Mouse (Mus musculus) mature B cell (primary cell): ENCODE results near the gene Dcn.

Experiments
- in situ Hi-C: fragments of 300-500 bp; cut with MboI; formaldehyde crosslinking; loops from 2 replicates; pipeline ENCODE4 v1.14.3; 2019

The Dcn gene

DNA sequence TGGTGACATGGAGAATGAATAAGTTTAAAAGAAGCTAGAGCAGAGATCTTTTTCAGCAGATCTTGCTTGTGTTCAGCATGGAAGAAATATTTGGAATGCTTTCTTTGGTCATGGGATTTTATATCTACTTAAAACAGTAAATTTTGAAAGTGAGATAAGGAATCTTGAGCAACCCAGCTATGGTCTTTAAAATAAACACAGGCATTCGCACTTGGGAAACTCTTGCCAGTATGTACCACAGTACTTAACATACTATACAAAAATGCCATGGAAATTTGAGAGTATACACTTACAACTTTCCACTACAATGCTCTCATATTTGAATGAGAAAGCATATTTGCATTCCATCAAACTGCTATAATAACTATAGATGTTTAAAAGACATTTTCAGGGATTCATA lies 68.3 kb downstream of the Dcn start:
- in situ Hi-C loops: no loop called here

DNA sequence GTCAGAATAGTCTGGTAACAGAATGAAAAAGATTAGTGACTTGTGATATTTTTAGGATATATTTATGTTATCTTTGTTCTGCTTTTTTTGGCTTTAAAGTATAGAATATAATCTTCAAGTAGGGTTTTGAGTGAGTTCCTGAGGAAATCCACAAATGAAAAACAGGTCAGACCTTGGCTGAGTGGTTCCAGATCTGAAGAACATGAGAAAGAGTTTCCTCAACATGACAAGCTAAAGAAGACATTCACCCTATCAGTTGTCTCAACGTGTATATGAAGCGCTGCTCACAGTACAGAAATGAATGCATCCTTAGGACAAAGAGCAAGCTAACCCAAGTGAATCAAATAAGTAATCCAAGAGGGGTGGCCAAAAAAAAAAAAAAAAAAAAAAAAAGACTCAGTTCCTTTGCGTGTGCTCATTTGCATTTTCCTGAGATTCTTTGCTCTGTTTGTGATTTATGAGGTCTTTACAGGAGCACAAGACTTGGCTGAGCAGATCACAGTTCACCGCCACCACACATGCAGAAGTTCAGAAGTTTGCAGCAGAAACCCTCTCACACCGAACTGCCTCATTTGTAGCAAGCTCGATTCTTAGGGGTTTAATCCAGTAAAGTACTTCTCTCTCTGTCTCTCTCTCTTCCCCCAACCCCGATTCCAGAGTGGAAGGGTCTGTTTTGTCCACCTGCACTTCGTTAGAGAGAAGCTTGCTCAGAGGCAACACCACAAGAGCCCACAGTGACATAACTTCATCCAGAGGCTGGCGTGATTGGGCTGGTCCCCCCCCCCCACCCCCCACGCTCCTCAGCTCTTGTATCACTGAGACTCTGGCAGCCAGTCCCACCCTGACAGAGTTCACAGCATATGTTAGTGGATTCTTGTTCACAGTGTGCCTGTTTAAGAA lies 85.8 kb downstream of the Dcn start, which contains the start of gene Lum:
Gene Lum, plus strand, starts transcription at position 172 of the 900 bp plus-strand sequence.
- in situ Hi-C loops: no loop called here

DNA sequence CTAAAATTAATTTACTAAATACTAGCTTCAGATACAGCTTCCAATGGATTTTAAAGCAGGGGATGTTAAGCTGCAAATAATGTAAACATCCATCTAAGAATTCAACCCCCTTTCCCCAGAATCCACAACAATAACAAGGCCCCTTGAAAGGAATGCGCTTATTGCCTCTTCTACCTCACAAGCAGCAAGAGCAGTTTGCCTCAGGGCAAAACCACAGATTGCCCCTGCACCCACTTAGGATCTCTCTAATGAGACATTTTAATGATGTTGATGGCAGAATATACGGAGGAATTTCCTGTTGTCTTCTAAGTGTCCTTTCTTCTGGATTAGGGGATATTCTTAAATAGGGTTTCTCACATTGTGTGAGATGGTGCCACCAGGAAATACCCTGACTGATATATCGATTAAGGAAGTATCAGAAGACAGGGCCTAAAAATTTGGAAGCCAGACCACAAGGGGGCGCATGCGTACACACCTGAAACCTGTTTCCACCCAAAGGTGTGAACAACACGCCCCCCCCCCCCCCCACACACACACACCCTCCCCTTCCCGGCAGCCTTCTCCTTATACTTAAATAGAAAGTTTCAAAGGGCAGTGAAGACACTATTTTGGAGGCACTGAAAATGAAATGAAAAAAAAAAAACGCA lies 88.2 kb downstream of the Dcn start:
- in situ Hi-C loops: no loop called here
